Mouse (Mus musculus): ENCODE results near the gene Dpyd. TPM values are rescaled to one million over a fixed set of nuclear protein-coding genes. Genes with fewer than 3 reads are reported as not detected.

Gene Dpyd
- 5.3 and 7.9 TPM in 2 replicates for polyA plus RNA-seq (2016; fragmentation: Nextera tagmentation; extraction: Ambion mirVana)

DNA sequence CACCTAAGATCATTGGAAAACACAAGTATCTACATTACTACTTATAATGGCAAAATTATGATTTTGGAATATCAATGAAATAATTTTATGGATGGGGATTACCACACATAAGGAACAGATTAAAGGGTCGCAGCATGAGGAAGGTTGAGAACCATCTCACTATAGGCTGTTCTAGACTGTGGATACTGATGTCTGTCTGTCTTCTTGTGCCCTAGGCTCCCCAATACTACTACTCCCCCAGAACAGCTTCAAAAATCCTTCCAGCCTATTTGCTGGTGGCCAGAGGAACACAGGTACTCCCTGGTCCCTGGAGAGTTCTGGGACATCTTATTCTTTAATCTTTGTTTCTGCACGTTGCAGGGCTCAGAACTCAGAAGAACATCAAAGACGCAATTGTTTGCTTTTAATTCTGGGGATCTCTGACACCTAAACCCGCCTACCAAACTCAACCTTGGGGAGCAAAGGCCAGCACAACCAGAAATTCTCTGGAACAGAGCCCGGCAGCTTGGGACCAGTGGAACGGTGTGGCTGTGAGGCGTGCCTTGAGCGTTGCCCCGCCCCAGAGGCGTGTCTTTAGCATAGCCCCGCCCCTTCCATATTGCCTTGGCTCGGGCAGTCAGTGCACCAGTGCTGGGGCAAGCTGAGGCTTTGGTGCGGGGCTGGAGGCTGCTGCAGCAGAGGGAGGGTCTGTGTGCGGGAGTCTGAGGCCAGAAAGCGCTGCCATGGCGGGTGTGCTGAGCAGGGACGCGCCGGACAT is at the start of gene Dpyd:
Gene Dpyd (plus strand): TSS at position 576 of the 757 bp plus-strand sequence.
- peaks cover 9% of the 10 kb centered on the region for H3K4me1 ChIP-seq (replicated peaks)
- H3K4me3 ChIP-seq, result peak within 1 kb of the TSS; percentile 76
- DNase-seq (ENCODE audit: low spot score), result peak; percentile 88
- H3K36me3 ChIP-seq, result no peaks in the 10 kb centered on the region
- WGBS, result 6% methylated on average over 19 of the region's 19 CpGs
- H3K9me3 ChIP-seq, result no peaks in the 10 kb centered on the region
- H3K27ac ChIP-seq, result peak within 1 kb of the TSS; percentile 85
- H3K27me3 ChIP-seq (ENCODE audit: insufficient read depth, poor library complexity, severe bottlenecking), result 0 out of 2 replicates have a peak, but pooled peaks cover 6% of the 10 kb centered on the region

DNA sequence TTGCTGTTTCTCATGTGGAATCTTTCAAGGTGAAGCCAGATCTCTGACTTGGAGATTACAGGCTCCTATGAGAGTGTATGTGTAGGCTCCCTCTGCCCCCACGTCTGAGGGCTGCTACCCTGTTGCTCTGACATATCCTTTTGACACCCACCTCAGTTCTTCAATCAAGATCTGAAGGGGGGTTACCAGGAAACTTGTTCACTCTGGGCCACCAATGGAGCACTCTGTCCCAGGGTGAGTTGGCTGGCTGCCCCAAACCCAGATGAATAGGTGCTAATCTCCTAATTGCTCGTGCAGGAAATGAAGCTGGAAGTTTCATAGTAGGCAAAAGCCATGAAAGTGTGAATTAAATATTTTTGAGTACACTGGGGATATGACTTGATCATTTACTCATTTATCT is 24.3 kb upstream of the Dpyd start:
- Histone ChIP-seq H3K4me1 (replicated peaks) (0 out of 2 replicates have a peak, but pooled peaks cover 5% of the 10 kb centered on the region), H3K9me3 (no peaks in the 10 kb centered on the region), H3K27me3 (ENCODE audit: insufficient read depth, poor library complexity, severe bottlenecking) (no peaks in the 10 kb centered on the region), H3K4me3 (no peak overlapping the region), H3K36me3 (no peaks in the 10 kb centered on the region), H3K27ac (no peak overlapping the region)
- DNase-seq (ENCODE audit: low spot score), result no peak
- 54% methylated on average over 2 of the region's 2 CpGs for WGBS

DNA sequence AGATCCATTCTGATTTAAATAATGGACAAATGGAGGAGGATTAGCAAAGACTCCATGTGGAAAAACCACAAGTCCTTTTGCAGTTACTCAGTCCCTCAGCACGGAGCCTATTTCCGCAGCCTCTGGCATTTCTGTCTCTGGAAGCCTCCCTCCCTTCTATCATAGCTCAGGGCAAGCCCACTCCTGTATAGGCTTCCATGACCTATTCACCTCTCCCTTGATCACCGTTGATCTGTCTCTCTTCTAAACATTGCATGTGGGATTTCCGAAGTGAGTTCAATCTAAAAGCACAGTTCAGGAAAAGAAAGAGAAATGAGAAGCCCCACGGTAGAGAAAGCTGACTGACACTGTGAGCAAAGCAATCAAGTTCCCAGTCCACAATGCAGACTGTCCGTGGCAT is 20.2 kb upstream of the Dpyd start:
- Histone ChIP-seq H3K9me3 (no peaks in the 10 kb centered on the region), H3K36me3 (no peaks in the 10 kb centered on the region), H3K27me3 (ENCODE audit: insufficient read depth, poor library complexity, severe bottlenecking) (peaks cover 14% of the 10 kb centered on the region), H3K27ac (no peak overlapping the region), H3K4me3 (no peak overlapping the region), H3K4me1 (replicated peaks) (0 out of 2 replicates have a peak, but pooled peaks cover 5% of the 10 kb centered on the region)
- no peak for DNase-seq (ENCODE audit: low spot score)
- 32% methylated on average over 6 of the region's 6 CpGs for WGBS

DNA sequence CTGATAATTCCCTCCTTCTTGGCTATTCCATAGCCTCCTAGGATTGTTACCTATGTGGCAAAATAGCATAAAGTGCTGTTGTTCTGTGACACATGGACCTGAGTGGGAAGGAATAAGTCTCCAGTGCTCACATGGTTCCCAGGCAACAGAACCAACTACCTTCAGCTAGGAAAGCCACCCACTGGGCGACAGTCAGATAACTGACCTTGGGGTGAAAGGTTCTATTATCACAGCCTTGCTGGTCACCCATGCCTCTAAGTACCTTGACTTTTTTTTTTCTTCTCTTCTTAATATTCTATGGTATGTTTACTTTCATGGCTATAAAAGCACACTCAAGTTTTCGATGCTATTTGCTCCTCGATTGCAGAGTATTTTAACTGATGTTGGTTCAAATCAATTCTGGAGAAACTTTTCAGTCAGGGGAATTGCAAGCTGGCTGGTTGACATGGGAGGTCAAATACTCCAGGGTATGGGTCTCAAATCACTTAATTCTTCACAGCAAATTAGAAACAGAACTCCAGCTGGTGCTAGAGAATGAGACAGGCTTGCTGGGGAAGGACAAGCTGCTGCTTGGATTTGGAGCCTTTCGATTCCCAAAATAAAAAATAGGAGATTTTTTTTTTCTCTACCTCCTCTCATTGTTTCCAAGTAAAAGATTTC is 14.2 kb upstream of the Dpyd start:
- Histone ChIP-seq H3K4me1 (replicated peaks) (peaks cover 13% of the 10 kb centered on the region; the same call in 1 of the 2 replicates), H3K4me3 (no peak overlapping the region), H3K36me3 (no peaks in the 10 kb centered on the region), H3K9me3 (no peaks in the 10 kb centered on the region), H3K27ac (no peak overlapping the region), H3K27me3 (ENCODE audit: insufficient read depth, poor library complexity, severe bottlenecking) (peaks cover 26% of the 10 kb centered on the region)
- WGBS, result 33% methylated on average over 4 of the region's 4 CpGs
- DNase-seq (ENCODE audit: low spot score), result peak; percentile 42

DNA sequence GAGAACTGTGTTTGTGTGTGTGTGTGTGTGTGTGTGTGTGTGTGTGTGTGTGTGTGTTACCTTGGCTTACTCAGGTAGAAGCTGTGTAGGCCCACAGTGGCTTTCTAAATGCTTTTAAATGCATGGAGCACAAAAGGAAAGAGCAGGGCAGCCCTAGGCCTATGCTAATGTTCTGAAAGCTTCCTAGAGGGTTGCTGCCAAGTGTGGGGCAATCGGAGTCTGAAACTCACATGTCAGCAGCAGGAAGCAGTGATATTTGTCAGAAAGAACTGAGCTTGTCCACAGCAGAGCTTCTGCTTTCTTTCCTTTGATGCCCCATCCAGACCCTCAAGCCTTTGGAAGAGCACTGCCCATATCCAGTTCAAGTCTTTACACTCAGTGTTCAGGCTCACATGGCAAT is 4.3 kb upstream of the Dpyd start:
- 63% methylated on average over 1 of the region's 1 CpGs for WGBS
- no peak overlapping the region for H3K27ac ChIP-seq

DNA sequence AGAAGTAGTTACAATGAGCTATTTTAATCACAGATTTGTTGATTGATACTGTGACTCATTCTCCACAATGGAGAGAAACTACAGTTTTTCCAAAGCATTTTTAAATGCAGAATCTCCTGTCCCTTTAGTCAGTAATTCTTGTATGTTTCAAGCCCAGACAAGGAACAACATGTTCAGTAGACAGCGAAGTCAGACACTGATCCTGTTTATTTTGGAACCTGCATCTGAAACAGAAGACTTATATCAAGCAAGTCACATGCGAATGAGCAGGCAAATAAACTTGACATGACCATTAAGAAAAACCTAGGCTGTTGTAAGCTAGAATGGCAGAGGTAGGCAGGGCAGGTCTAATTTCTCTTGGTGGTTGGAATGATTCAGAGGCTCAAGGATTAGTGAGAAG is 2.0 kb upstream of the Dpyd start:
- H3K4me1 ChIP-seq (replicated peaks), result peaks cover 9% of the 10 kb centered on the region
- H3K27me3 ChIP-seq (ENCODE audit: insufficient read depth, poor library complexity, severe bottlenecking), result 0 out of 2 replicates have a peak, but pooled peaks cover 6% of the 10 kb centered on the region
- H3K27ac ChIP-seq, result no peak overlapping the region
- no peak for DNase-seq (ENCODE audit: low spot score)
- no peaks in the 10 kb centered on the region for H3K9me3 ChIP-seq
- WGBS, result 87% methylated on average over 2 of the region's 2 CpGs
- no peak overlapping the region for H3K4me3 ChIP-seq
- no peaks in the 10 kb centered on the region for H3K36me3 ChIP-seq

More for the DNA sequence above, 4.3 kb upstream of the Dpyd start:
- DNase-seq (ENCODE audit: low spot score), result no peak
- no peaks in the 10 kb centered on the region for H3K36me3 ChIP-seq
- H3K9me3 ChIP-seq, result no peaks in the 10 kb centered on the region
- no peak overlapping the region for H3K4me3 ChIP-seq
- H3K27me3 ChIP-seq (ENCODE audit: insufficient read depth, poor library complexity, severe bottlenecking), result 0 out of 2 replicates have a peak, but pooled peaks cover 6% of the 10 kb centered on the region
- H3K4me1 ChIP-seq (replicated peaks), result peaks cover 9% of the 10 kb centered on the region

DNA sequence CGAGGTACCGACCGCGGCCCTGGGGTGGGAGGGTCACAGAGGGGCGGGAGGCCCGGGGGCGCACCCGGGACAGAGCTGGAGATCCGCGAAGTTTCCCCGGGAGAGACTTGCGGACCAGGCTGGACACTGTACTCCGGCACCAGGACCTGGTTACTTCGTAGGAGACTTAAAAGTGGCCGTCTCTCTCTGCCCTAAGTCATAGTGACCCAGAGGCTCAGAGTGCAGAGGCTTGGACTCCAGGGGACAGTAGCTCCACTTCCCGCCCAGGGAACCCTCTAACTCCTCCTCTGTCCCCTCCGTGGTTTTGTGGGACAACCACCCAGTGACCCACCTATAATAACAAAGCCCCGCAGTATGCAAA is 362 bp downstream of the Dpyd start:
- Histone ChIP-seq H3K9me3 (no peaks in the 10 kb centered on the region), H3K27ac (peak overlapping the region; percentile 85), H3K27me3 (ENCODE audit: insufficient read depth, poor library complexity, severe bottlenecking) (0 out of 2 replicates have a peak, but pooled peaks cover 6% of the 10 kb centered on the region), H3K4me1 (replicated peaks) (peaks cover 9% of the 10 kb centered on the region), H3K36me3 (no peaks in the 10 kb centered on the region), H3K4me3 (peak overlapping the region; percentile 76)
- WGBS, result under 1% methylated on average over 18 of the region's 18 CpGs
- no peak for DNase-seq (ENCODE audit: low spot score)

DNA sequence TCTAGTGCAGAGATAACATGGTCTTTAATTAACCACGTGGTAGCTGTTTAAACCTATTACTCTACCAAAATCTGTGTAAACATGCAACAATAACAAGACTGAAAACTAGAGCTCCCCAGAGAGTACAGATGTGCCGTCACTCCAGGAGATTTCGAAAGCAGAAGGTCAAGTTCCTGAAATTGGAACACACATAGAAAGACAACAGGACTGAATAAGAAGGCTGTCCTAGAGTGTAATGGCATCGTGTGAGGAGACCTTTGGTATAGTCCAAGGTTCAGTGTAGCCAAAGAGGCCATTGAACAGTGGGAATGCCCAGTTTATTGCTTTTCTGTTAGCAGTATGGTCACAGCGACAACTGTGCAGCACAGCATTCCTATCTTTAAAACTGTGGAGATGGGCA is 4.8 kb downstream of the Dpyd start:
- Histone ChIP-seq H3K36me3 (no peaks in the 10 kb centered on the region), H3K4me1 (replicated peaks) (peaks cover 7% of the 10 kb centered on the region), H3K4me3 (no peak overlapping the region), H3K27ac (no peak overlapping the region), H3K9me3 (no peaks in the 10 kb centered on the region), H3K27me3 (ENCODE audit: insufficient read depth, poor library complexity, severe bottlenecking) (no peaks in the 10 kb centered on the region)
- DNase-seq (ENCODE audit: low spot score), result no peak
- 63% methylated on average over 5 of the region's 5 CpGs for WGBS

DNA sequence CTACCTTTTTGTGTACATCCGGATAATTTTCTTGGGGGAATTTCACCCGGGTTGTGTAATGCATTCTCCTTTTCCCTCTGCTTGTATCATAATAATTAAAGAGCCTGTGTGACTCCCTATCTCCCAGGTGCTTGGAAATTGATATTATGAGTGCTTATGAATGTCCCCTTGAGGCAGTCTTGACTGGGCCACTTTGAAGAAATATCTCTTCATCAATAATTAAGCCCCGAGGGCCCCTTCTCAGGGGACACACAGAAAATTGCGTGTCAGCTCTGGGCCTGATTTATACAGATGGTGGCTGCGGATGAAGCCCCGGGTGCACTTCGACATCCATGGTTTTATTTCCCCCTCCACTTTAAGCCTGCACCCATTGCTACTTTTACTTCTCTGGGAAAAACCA is 8.3 kb downstream of the Dpyd start:
- no peaks in the 10 kb centered on the region for H3K27me3 ChIP-seq (ENCODE audit: insufficient read depth, poor library complexity, severe bottlenecking)
- DNase-seq (ENCODE audit: low spot score), result no peak
- no peaks in the 10 kb centered on the region for H3K9me3 ChIP-seq
- H3K36me3 ChIP-seq, result no peaks in the 10 kb centered on the region
- H3K4me3 ChIP-seq, result no peak overlapping the region
- 81% methylated on average over 7 of the region's 7 CpGs for WGBS
- no peak overlapping the region for H3K27ac ChIP-seq
- no peaks in the 10 kb centered on the region for H3K4me1 ChIP-seq (replicated peaks)

DNA sequence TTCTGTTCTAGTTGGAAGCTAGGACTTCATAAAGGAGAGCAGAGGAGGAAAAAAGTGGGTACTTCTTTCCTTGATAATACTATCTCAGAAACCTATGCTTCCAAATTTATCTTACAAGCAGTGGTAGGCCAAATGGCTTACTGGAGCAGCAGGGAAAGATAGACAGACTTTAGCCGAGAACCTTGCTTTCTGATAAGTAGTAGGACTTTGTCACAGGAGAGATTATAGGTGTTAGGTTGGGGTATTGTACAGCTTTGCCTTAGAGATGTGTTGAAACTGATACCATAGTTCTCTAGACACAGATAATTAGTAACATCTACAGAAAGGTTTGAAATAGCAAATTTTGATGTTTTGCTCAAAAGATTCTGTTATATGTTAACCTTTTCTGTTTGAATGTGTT is 28.6 kb downstream of the Dpyd start:
- no peak for DNase-seq (ENCODE audit: low spot score)
- 89% methylated on average over 1 of the region's 1 CpGs for WGBS
- Histone ChIP-seq H3K4me1 (replicated peaks) (no peaks in the 10 kb centered on the region), H3K4me3 (no peak overlapping the region), H3K27ac (no peak overlapping the region), H3K9me3 (no peaks in the 10 kb centered on the region), H3K27me3 (ENCODE audit: insufficient read depth, poor library complexity, severe bottlenecking) (no peaks in the 10 kb centered on the region), H3K36me3 (no peaks in the 10 kb centered on the region)

DNA sequence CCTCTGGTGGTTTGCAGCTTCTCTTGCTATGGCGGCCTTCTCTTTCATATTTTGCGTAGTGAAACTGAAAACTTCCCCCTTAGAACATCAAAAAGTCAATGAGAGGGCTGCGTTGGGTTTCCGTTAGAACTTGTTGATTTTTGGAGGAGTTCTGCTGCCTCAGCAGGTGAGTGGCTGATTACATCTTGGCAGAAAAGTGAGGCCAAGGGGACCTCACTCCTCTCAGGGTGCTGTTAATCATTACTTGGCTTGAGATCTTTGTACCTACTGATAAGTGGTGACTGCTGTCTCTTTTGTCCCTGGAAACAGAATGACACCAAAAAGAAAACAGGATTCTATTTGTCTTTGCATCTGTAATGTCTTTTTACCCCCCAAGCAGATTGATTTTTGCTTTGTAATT is 32.9 kb downstream of the Dpyd start:
- WGBS, result 82% methylated on average over 4 of the region's 4 CpGs
- H3K4me3 ChIP-seq, result no peak overlapping the region
- no peak for DNase-seq (ENCODE audit: low spot score)
- H3K36me3 ChIP-seq, result no peaks in the 10 kb centered on the region
- H3K27me3 ChIP-seq (ENCODE audit: insufficient read depth, poor library complexity, severe bottlenecking), result no peaks in the 10 kb centered on the region
- H3K4me1 ChIP-seq (replicated peaks), result no peaks in the 10 kb centered on the region
- no peaks in the 10 kb centered on the region for H3K9me3 ChIP-seq
- no peak overlapping the region for H3K27ac ChIP-seq

DNA sequence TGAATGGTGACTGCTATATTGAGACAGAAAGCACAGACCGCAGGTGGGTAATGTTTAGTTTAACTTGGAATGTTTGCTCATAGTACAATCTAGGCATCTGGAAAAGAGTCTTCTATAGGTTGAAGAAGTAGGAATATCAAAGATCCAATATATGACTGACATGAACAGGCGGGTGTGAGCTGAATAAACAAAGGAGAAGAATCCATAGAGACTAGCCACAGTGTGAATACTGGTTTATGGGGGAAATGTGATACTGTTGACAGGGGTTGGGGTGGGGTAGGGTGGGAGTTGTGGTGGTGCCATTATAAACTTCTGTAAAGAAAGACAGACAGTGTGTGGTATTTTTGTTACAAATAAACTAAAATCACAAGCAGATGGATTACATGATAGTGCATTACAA is 33.8 kb downstream of the Dpyd start:
- H3K36me3 ChIP-seq, result no peaks in the 10 kb centered on the region
- no peak for DNase-seq (ENCODE audit: low spot score)
- H3K4me1 ChIP-seq (replicated peaks), result no peaks in the 10 kb centered on the region
- H3K9me3 ChIP-seq, result no peaks in the 10 kb centered on the region
- WGBS, result 86% methylated on average over 2 of the region's 2 CpGs
- H3K27ac ChIP-seq, result no peak overlapping the region
- no peak overlapping the region for H3K4me3 ChIP-seq
- H3K27me3 ChIP-seq (ENCODE audit: insufficient read depth, poor library complexity, severe bottlenecking), result no peaks in the 10 kb centered on the region
